Mouse (Mus musculus) megakaryocyte, embryonic 14.5 days (primary cell): Measurements from ENCODE around the gene Pcp2.
"Not testable (repeated sequence)": the region's sequence is repeated elsewhere in the genome, so short reads cannot be mapped to it uniquely, and the experiment has no call there.

ENCODE experiments used
- FLI1 ChIP-seq: IDR thresholded peaks from 2 replicates; pipeline ENCODE4 v1.6.1; 2012; ENCODE audit warnings: low read length, inconsistent platforms, mixed read lengths
- GATA1 ChIP-seq: IDR thresholded peaks from 3 replicates; pipeline ENCODE4 v1.6.1; 2012; ENCODE audit warnings: mixed read lengths, low read length, inconsistent platforms, borderline replicate concordance

DNA sequence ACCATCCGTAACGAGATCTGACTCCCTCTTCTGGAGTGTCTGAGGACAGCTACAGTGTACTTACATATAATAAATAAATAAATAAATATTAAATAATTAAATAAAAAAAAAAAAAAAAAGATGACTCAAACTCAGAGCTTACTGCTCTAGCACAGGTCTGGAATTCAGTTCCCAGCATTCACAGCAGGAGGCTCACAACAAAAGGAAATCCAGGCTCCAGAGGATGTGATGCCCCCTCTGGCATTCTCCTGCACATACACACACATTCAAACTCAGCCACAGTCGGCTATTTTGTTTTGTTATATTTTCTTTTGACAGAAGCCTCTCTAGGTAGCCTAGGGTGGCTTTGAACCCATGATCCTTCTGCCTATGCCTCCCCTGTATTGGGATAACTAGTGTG lies 43.4 kb downstream of the Pcp2 start:
- not testable (repeated sequence) for TF ChIP-seq GATA1, FLI1
